25 mouse cellular contexts compared by ENCODE assay signal in the genomic region with DNA sequence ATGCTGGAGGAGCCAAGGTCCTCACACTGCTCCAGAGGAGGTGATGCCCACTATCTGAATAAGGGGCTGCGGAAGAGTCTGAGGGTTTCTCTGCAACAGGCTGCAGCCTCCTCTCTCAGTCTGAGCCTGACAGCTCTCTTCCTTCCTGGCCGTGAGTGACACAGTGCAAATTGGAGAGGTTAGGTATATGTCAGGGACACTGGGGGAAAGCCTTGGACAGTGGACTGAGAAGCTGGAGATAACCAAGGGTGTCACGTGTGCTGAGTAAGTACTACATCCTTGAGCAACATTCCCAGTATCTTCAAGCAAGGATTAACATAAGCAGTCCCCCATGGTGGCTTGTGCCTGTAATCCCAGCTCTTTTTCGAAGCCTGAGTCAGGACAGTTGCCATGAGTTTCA. TPM values are rescaled to one million over a fixed set of nuclear protein-coding genes. Genes with fewer than 3 reads are reported as not detected.
DNase-seq lines count a peak whose midpoint lies in the region.
"Had no signal": no experiment of that assay in that cellular context is flagged by ENCODE, and none has a peak within 500 bp of the region (broad histone marks: within the 10 kb centered on the region; RNA-seq: fewer than 3 reads in every experiment).

No protein-coding gene starts in this region.

- 75% methylated on average over 4 of the region's 4 CpGs for WGBS in heart, embryonic 10.5 days

- DNase-seq in adrenal gland, adult 2 months, result peak; percentile 63
- no peak for DNase-seq in adrenal gland, postnatal 10 days
- DNase-seq in adrenal gland, adult 8-10 months, result peak; percentile 31
- no peak for DNase-seq in adrenal gland, postnatal 4 days (ENCODE audit: low spot score in 2 of 2)
- DNase-seq in adrenal gland, postnatal 14 days, result peak; percentile 40
- no peak for DNase-seq in adrenal gland, postnatal 25 days
- DNase-seq in heart, embryonic 10.5 days (ENCODE audit: low spot score), result peak; percentile 65
- DNase-seq in heart, adult 9 months (ENCODE audit: low spot score in 2 of 2), result no peak
- DNase-seq: B cell, adult 2 months; cerebellum, adult 11 months; cerebellum, adult 11-12 months; cerebellum, adult 18-20 months; cerebellum, adult 2 months; cerebellum, adult 8-10 months; cerebellum, adult 9-10 months; cerebellum, adult 9-11 months; cerebellum, postnatal 10 days had no signal

- no peaks in the 10 kb centered on the region for H3K36me3 ChIP-seq in heart, embryonic 10.5 days
- H3K36me3 ChIP-seq: G1E had no signal

- no peak overlapping the region for H3K27ac ChIP-seq in heart, embryonic 10.5 days

- H3K4me1 ChIP-seq in heart, embryonic 10.5 days, result peaks cover 3% of the 10 kb centered on the region; the same call in 1 of the 2 replicates

- H3K4me3 ChIP-seq in heart, embryonic 10.5 days, result no peak overlapping the region

- H3K9me3 ChIP-seq in heart, embryonic 10.5 days, result no peaks in the 10 kb centered on the region
- H3K9me3 ChIP-seq: G1E had no signal

- peaks cover 4% of the 10 kb centered on the region; the same call in 1 of the 2 replicates for H3K27me3 ChIP-seq in heart, embryonic 10.5 days (ENCODE audit: insufficient read depth, poor library complexity, severe bottlenecking)
- H3K27me3 ChIP-seq: CH12.LX, Patski had no signal

RNA-seq across cellular contexts. Expression of gene 1700125H20Rik, which starts 8.2 kb away (rescaled TPM):
- 1 to 10 TPM in 1 of 2 experiments, not detected in 1; 2.4 TPM for total RNA-seq in adrenal gland, adult 2 months (2021)
- not detected in 2 replicates for polyA plus RNA-seq in adrenal gland, adult 2 months (2012; rRNA removed)
- 1 to 10 TPM in 1 of 2 experiments, under 1 TPM in 1; 0.99 to 1.4 TPM for total RNA-seq in adrenal gland, postnatal 10 days (2021)
- total RNA-seq in adrenal gland, adult 8-10 months (2022), result 1 to 10 TPM in 2 of 4 experiments, under 1 TPM in 1, not detected in 1; 0.32 to 3.8 (median 2.4) TPM
- total RNA-seq in adrenal gland, postnatal 4 days (2021), result 1 to 10 TPM in 1 of 2 experiments, under 1 TPM in 1; 0.62 to 1.3 TPM
- total RNA-seq in adrenal gland, postnatal 14 days (2021), result 1.1 and 1.4 TPM in 2 replicates
- total RNA-seq in adrenal gland, postnatal 25 days (2021), result 3.9 and 5.6 TPM in 2 replicates
- not detected in 2 replicates for polyA plus RNA-seq in heart, embryonic 10.5 days (2016; fragmentation: Nextera tagmentation; extraction: Ambion mirVana)
- total RNA-seq: ES-E14, G1E, MEL had no signal
- polyA plus RNA-seq: activated CD4-positive, CD25-positive, alpha-beta regulatory T cell, adult 4 months; C2C12; CD4-positive, CD25-positive, alpha-beta regulatory T cell, adult 4 months; cerebellum, adult 2 months; G1E had no signal

RNA-seq across cellular contexts. Expression of gene Usp32, which starts 38.5 kb away (rescaled TPM):
- 10 to 100 TPM; 39.9 to 51.6 TPM for total RNA-seq in adrenal gland, adult 2 months (2021)
- 1.3 and 1.7 TPM in 2 replicates for polyA plus RNA-seq in adrenal gland, adult 2 months (2012; rRNA removed)
- total RNA-seq in adrenal gland, postnatal 10 days (2021), result 10 to 100 TPM; 25.3 to 29.1 TPM
- total RNA-seq in adrenal gland, adult 8-10 months (2022), result 10 to 100 TPM; 43.6 to 53.1 (median 51.9) TPM
- total RNA-seq in adrenal gland, postnatal 4 days (2021), result 10 to 100 TPM; 40.2 to 44.6 TPM
- 29.1 and 37.5 TPM in 2 replicates for total RNA-seq in adrenal gland, postnatal 14 days (2021)
- total RNA-seq in adrenal gland, postnatal 25 days (2021), result 44.9 and 54.7 TPM in 2 replicates
- polyA plus RNA-seq in heart, embryonic 10.5 days (2016; fragmentation: Nextera tagmentation; extraction: Ambion mirVana), result 4.3 and 5.0 TPM in 2 replicates

RNA-seq across cellular contexts. Expression of gene Appbp2, which starts 56.5 kb away (rescaled TPM):
- 10 to 100 TPM; 34.8 to 41.6 TPM for total RNA-seq in adrenal gland, adult 2 months (2021)
- 17.6 and 20.3 TPM in 2 replicates for polyA plus RNA-seq in adrenal gland, adult 2 months (2012; rRNA removed)
- total RNA-seq in adrenal gland, postnatal 10 days (2021), result 10 to 100 TPM; 40.5 to 41.1 TPM
- 10 to 100 TPM; 40.1 to 49.0 (median 44.8) TPM for total RNA-seq in adrenal gland, adult 8-10 months (2022)
- total RNA-seq in adrenal gland, postnatal 4 days (2021), result 10 to 100 TPM; 58.8 to 59.0 TPM
- total RNA-seq in adrenal gland, postnatal 14 days (2021), result 43.0 and 43.3 TPM in 2 replicates
- total RNA-seq in adrenal gland, postnatal 25 days (2021), result 43.1 and 56.9 TPM in 2 replicates
- 44.4 and 46.8 TPM in 2 replicates for polyA plus RNA-seq in heart, embryonic 10.5 days (2016; fragmentation: Nextera tagmentation; extraction: Ambion mirVana)

Comparison
In these comparisons a context has a peak if more than half of its experiments do, and no peak if none do; other contexts are left out.
1. DNase-seq: peak in adrenal gland, adult 2 months (single experiment), adrenal gland, adult 8-10 months (single experiment), adrenal gland, postnatal 14 days (single experiment) and heart, embryonic 10.5 days (single experiment); none in adrenal gland, postnatal 10 days (single experiment), adrenal gland, postnatal 4 days (0 of 2), adrenal gland, postnatal 25 days (single experiment) and heart, adult 9 months (0 of 2).